ENCODE assay signal across 29 mouse cellular contexts in the genomic region with DNA sequence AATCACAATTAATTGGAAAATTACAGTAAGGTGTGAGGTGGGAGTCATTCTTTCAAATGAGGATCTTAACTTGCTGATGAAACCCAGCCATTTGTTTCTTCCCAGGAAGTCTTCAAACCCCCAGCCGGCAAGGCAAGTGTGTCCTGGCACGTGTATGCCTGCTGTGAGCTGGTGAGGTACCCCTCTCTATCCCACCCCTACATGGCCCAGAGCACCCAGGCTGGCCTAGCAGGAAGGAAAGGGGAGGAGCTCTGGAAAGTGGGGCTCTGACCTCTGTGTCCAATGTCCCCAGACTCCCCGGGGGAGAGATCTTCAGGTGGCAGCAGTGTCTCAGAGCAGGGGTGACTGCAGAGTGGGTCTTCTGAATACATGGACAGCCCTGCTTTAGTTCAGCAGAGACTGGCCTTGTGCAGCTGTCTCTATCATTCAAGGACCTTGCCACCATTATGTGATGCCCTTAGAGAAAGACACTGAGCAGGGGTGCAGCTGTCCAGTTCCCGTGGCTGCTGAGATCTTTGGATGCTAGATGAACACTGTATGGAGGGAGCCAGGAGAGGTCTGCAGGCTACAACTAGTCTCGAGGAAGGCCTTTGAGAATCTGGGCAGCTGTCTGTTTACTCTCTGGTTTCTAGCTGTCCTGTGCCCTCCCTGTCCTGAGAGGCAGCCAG.
DNase-seq lines count a peak whose midpoint lies in the region; ATAC-seq and TF ChIP-seq lines count a peak whose summit lies in the region.
"Had no signal": no experiment of that assay in that cellular context is flagged by ENCODE, and none has a peak within 500 bp of the region (broad histone marks: within the 10 kb centered on the region; RNA-seq: fewer than 3 reads in every experiment).

No protein-coding gene starts in this region.

- 0 out of 2 replicates have a peak overlapping the region, but pooled peaks have one; percentile 4 for H3K27ac ChIP-seq in limb, embryonic 12.5 days
- no peak overlapping the region for H3K27ac ChIP-seq in limb, embryonic 10.5 days
- H3K27ac ChIP-seq in embryonic facial prominence, embryonic 11.5 days (replicated peaks; ENCODE audit: low read depth, low read length) = no peak overlapping the region
- no peak overlapping the region for H3K27ac ChIP-seq in embryonic facial prominence, embryonic 14.5 days (replicated peaks; ENCODE audit: low read depth, low read length)
- no peak overlapping the region for H3K27ac ChIP-seq in stomach, postnatal 0 days (replicated peaks)
- H3K27ac ChIP-seq: forebrain, embryonic 15.5 days; liver, embryonic 14.5 days; macrophage; midbrain, embryonic 15.5 days; neural tube, embryonic 12.5 days; stomach, embryonic 15.5 days had no signal

- H3K9ac ChIP-seq in limb, embryonic 12.5 days (replicated peaks) = no peak overlapping the region
- no peak overlapping the region for H3K9ac ChIP-seq in embryonic facial prominence, embryonic 11.5 days (replicated peaks; ENCODE audit: low read length)
- no peak overlapping the region for H3K9ac ChIP-seq in embryonic facial prominence, embryonic 14.5 days (ENCODE audit: low read depth, low read length)
- no peak overlapping the region for H3K9ac ChIP-seq in stomach, postnatal 0 days (ENCODE audit: low read length)
- H3K9ac ChIP-seq: forebrain, embryonic 15.5 days; liver, embryonic 14.5 days; midbrain, embryonic 15.5 days; neural tube, embryonic 12.5 days; stomach, embryonic 15.5 days had no signal

- no peak for TF ChIP-seq CTCF in stomach, postnatal 0 days (IDR thresholded peaks at IDR 0.05; ENCODE audit: low read depth)

- TF ChIP-seq EP300 in stomach, postnatal 0 days (optimal IDR thresholded peaks at IDR 0.05) = no peak

- no peak for DNase-seq in limb, embryonic 10.5 days (ENCODE audit: low spot score)
- no peak for DNase-seq in embryonic facial prominence, embryonic 11.5 days (ENCODE audit: low spot score)
- peak; percentile 76 for DNase-seq in embryonic facial prominence, embryonic 14.5 days (ENCODE audit: low spot score)
- no peak for DNase-seq in stomach, postnatal 0 days (ENCODE audit: low spot score)
- no peak for DNase-seq in spleen, adult 18-20 months
- DNase-seq: adrenal gland, postnatal 36 days; B cell, adult 2 months; cerebellum, adult 18-20 months; cerebellum, postnatal 10 days; gastrocnemius, postnatal 25 days; heart, adult 18-20 months; kidney, adult 11 months; kidney, postnatal 14 days; layer of hippocampus, adult 9-11 months; liver; lung, adult 2 months; lung, postnatal 10 days; right cerebral cortex, postnatal 14 days; thymus, adult 18-20 months; thymus, postnatal 4 days had no signal

- H3K36me3 ChIP-seq in limb, embryonic 12.5 days = no peaks in the 10 kb centered on the region
- H3K36me3 ChIP-seq in limb, embryonic 10.5 days = no peaks in the 10 kb centered on the region
- no peaks in the 10 kb centered on the region for H3K36me3 ChIP-seq in embryonic facial prominence, embryonic 11.5 days (replicated peaks; ENCODE audit: control insufficient read depth, insufficient read depth, low read depth, low read length)
- no peaks in the 10 kb centered on the region for H3K36me3 ChIP-seq in embryonic facial prominence, embryonic 14.5 days (ENCODE audit: control insufficient read depth, insufficient read depth, low read length)
- no peaks in the 10 kb centered on the region for H3K36me3 ChIP-seq in stomach, postnatal 0 days (ENCODE audit: control insufficient read depth, insufficient read depth, low read length)
- H3K36me3 ChIP-seq: forebrain, embryonic 15.5 days; midbrain, embryonic 15.5 days; neural tube, embryonic 12.5 days; stomach, embryonic 15.5 days had no signal

- peaks cover 17% of the 10 kb centered on the region for H3K27me3 ChIP-seq in limb, embryonic 12.5 days
- H3K27me3 ChIP-seq in limb, embryonic 10.5 days (ENCODE audit: low read depth, poor library complexity, severe bottlenecking) = peaks cover 27% of the 10 kb centered on the region
- H3K27me3 ChIP-seq in embryonic facial prominence, embryonic 11.5 days (ENCODE audit: control insufficient read depth, insufficient read depth, low read length) = no peaks in the 10 kb centered on the region
- no peaks in the 10 kb centered on the region for H3K27me3 ChIP-seq in embryonic facial prominence, embryonic 14.5 days (replicated peaks; ENCODE audit: control insufficient read depth, insufficient read depth, low read length)
- H3K27me3 ChIP-seq in stomach, postnatal 0 days (ENCODE audit: control insufficient read depth, insufficient read depth, low read length) = no peaks in the 10 kb centered on the region
- H3K27me3 ChIP-seq: forebrain, embryonic 15.5 days; midbrain, embryonic 15.5 days; neural tube, embryonic 12.5 days; stomach, embryonic 15.5 days had no signal

- no peak for ATAC-seq in limb, embryonic 12.5 days (ENCODE audit: insufficient number of reproducible peaks, insufficient read depth, low FRiP score, low TSS enrichment, low read depth)
- ATAC-seq in embryonic facial prominence, embryonic 11.5 days (replicated peaks; ENCODE audit: insufficient number of reproducible peaks, low FRiP score, low TSS enrichment, low read depth) = 0 out of 2 replicates have a peak, but pooled peaks have one; percentile 52
- ATAC-seq in embryonic facial prominence, embryonic 14.5 days (ENCODE audit: low read depth) = peak; percentile 76
- 0 out of 2 replicates have a peak, but pooled peaks have one; percentile 10 for ATAC-seq in stomach, postnatal 0 days (ENCODE audit: low FRiP score, low TSS enrichment)
- ATAC-seq: forebrain, embryonic 15.5 days; inflammation-experienced regulatory T-cells, adult 6 months; midbrain, embryonic 15.5 days had no signal

- H3K9me3 ChIP-seq in limb, embryonic 12.5 days = no peaks in the 10 kb centered on the region
- no peaks in the 10 kb centered on the region for H3K9me3 ChIP-seq in limb, embryonic 10.5 days (replicated peaks)
- no peaks in the 10 kb centered on the region for H3K9me3 ChIP-seq in embryonic facial prominence, embryonic 11.5 days (replicated peaks; ENCODE audit: control insufficient read depth, low read length)
- H3K9me3 ChIP-seq in embryonic facial prominence, embryonic 14.5 days (ENCODE audit: control insufficient read depth, low read length) = no peaks in the 10 kb centered on the region
- no peaks in the 10 kb centered on the region for H3K9me3 ChIP-seq in stomach, postnatal 0 days (ENCODE audit: control insufficient read depth, low read length)
- H3K9me3 ChIP-seq: forebrain, embryonic 15.5 days; midbrain, embryonic 15.5 days; neural tube, embryonic 12.5 days; stomach, embryonic 15.5 days had no signal

- 61% methylated on average over 5 of the region's 5 CpGs for WGBS in limb, embryonic 12.5 days
- 55% methylated on average over 5 of the region's 5 CpGs for WGBS in limb, embryonic 10.5 days
- WGBS in embryonic facial prominence, embryonic 11.5 days = 73% methylated on average over 5 of the region's 5 CpGs
- WGBS in embryonic facial prominence, embryonic 14.5 days = 65% methylated on average over 5 of the region's 5 CpGs
- 56% methylated on average over 5 of the region's 5 CpGs for WGBS in stomach, postnatal 0 days

- H3K4me3 ChIP-seq in limb, embryonic 12.5 days (replicated peaks) = no peak overlapping the region
- H3K4me3 ChIP-seq in limb, embryonic 10.5 days = no peak overlapping the region
- no peak overlapping the region for H3K4me3 ChIP-seq in embryonic facial prominence, embryonic 11.5 days (ENCODE audit: low read depth, low read length)
- no peak overlapping the region for H3K4me3 ChIP-seq in embryonic facial prominence, embryonic 14.5 days (ENCODE audit: low read depth, low read length)
- H3K4me3 ChIP-seq in stomach, postnatal 0 days (ENCODE audit: low read depth, low read length) = no peak overlapping the region
- H3K4me3 ChIP-seq: forebrain, embryonic 15.5 days; midbrain, embryonic 15.5 days; neural tube, embryonic 12.5 days; stomach, embryonic 15.5 days had no signal

- H3K4me1 ChIP-seq in limb, embryonic 12.5 days (replicated peaks) = peaks cover 29% of the 10 kb centered on the region
- peaks cover 34% of the 10 kb centered on the region for H3K4me1 ChIP-seq in limb, embryonic 10.5 days
- H3K4me1 ChIP-seq in embryonic facial prominence, embryonic 11.5 days (ENCODE audit: control insufficient read depth, insufficient read depth, low read length) = no peaks in the 10 kb centered on the region
- H3K4me1 ChIP-seq in embryonic facial prominence, embryonic 14.5 days (ENCODE audit: control insufficient read depth, insufficient read depth, low read length) = 0 out of 2 replicates have a peak, but pooled peaks cover 5% of the 10 kb centered on the region
- no peaks in the 10 kb centered on the region for H3K4me1 ChIP-seq in stomach, postnatal 0 days (replicated peaks; ENCODE audit: control insufficient read depth, insufficient read depth)
- H3K4me1 ChIP-seq: midbrain, embryonic 15.5 days; stomach, embryonic 15.5 days had no signal

- no peak overlapping the region for H3K4me2 ChIP-seq in limb, embryonic 12.5 days
- H3K4me2 ChIP-seq in embryonic facial prominence, embryonic 11.5 days (ENCODE audit: low read depth, low read length) = no peak overlapping the region
- no peak overlapping the region for H3K4me2 ChIP-seq in embryonic facial prominence, embryonic 14.5 days (ENCODE audit: low read depth, low read length)
- no peak overlapping the region for H3K4me2 ChIP-seq in stomach, postnatal 0 days (replicated peaks; ENCODE audit: low read depth)
- H3K4me2 ChIP-seq: forebrain, embryonic 15.5 days; heart, embryonic 11.5 days; midbrain, embryonic 15.5 days; neural tube, embryonic 12.5 days; stomach, embryonic 15.5 days had no signal
